Mouse (Mus musculus) heart, adult 2 months (tissue): ENCODE results near the gene Pglyrp4.
"Not testable (repeated sequence)": the region's sequence is repeated elsewhere in the genome, so short reads cannot be mapped to it uniquely, and the experiment has no call there.

Experiments used
- CTCF ChIP-seq: fragments of 200-600 bp; IDR thresholded peaks from 2 replicates; pipeline ENCODE4 v1.8.1; 2022; ENCODE audit warnings: antibody characterized with exemption, mild to moderate bottlenecking, moderate library complexity
- EP300 ChIP-seq: fragments of 200-500 bp; IDR thresholded peaks from 2 replicates; pipeline ENCODE4 v1.6.1; 2011; ENCODE audit warnings: low read depth, low read length, control low read depth; ENCODE audit not compliant: insufficient read depth
- POLR2A ChIP-seq: fragments of 200-500 bp; IDR thresholded peaks from 2 replicates; pipeline ENCODE4 v1.6.1; 2011; ENCODE audit warnings: mild to moderate bottlenecking, low read depth, low read length, control low read depth; ENCODE audit not compliant: insufficient read depth

DNA sequence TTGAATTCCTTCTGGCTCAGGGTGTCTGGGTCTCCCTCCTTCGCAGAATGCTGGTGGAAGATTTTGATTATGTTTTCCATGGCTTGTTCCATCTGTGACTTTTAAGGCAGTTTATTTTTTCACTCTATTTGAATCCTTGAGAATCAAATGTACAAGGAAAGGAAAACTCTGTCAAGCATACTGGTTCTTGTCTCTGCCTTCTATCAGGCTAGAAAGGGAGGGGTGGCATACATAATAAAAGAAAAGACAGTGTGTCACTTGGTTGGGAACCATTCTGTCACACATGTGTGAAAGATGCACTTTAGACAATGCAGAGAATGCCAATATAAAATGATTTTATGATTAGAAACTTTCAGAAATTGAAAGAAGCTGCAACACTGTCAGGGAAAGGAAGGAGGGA is 51.1 kb downstream of the Pglyrp4 start, which contains the start of gene Gm5849:
- TF ChIP-seq POLR2A, CTCF, EP300: not testable (repeated sequence)
